Mouse (Mus musculus) urinary bladder, postnatal 25 days (tissue): Measurements from ENCODE around the gene Scgb1b7.
"Not testable (repeated sequence)": the region's sequence is repeated elsewhere in the genome, so short reads cannot be mapped to it uniquely, and the experiment has no call there.

Source experiments
- DNase-seq: peaks from one replicate; pipeline ENCODE4 v3.0.0; 2022; ENCODE audit warnings: low spot score

Gene Scgb1b7

GRCm38 (mm10) chr7:31712365-31712764, at the start of gene Scgb1b7:
Scgb1b7 (plus strand) TSS chr7:31712665.
- not testable (repeated sequence) for DNase-seq

GRCm38 (mm10) chr7:31705657-31706056, 6.8 kb upstream of the Scgb1b7 start, which contains the start of gene Scgb2b7:
Scgb2b7 (minus strand) TSS chr7:31705757.
- not testable (repeated sequence) for DNase-seq
